ENCODE assay signal across 10 mouse cellular contexts in genomic region chr11:95645397-95646153, GRCm38 (mm10). TPM values are rescaled to one million over a fixed set of nuclear protein-coding genes. Genes with fewer than 3 reads are reported as not detected.
A peak's percentile ranks its signal among the peaks of the same experiment; 100 is the strongest.
DNase-seq lines count a peak whose midpoint lies in the region; ATAC-seq and TF ChIP-seq lines count a peak whose summit lies in the region.
"Had no signal": no experiment of that assay in that cellular context is flagged by ENCODE, and none has a peak within 500 bp of the region (broad histone marks: within the 10 kb centered on the region; RNA-seq: fewer than 3 reads in every experiment).

No protein-coding gene starts in this region.

- WGBS in heart, embryonic 12.5 days = 4% methylated on average over 36 of the region's 36 CpGs
- 3% methylated on average over 36 of the region's 36 CpGs for WGBS in forebrain, embryonic 16.5 days
- 3% methylated on average over 36 of the region's 36 CpGs for WGBS in midbrain, embryonic 14.5 days

- intact Hi-C loops in left cerebral cortex, postnatal 36 days (cut with DNase I) = no loop called here

- no peaks in the 10 kb centered on the region for H3K36me3 ChIP-seq in heart, embryonic 12.5 days
- no peaks in the 10 kb centered on the region for H3K36me3 ChIP-seq in ES-E14 (ENCODE audit: control insufficient read depth, insufficient read depth, low read length, poor library complexity, severe bottlenecking)
- H3K36me3 ChIP-seq in forebrain, embryonic 16.5 days (ENCODE audit: control insufficient read depth, insufficient read depth) = no peaks in the 10 kb centered on the region
- no peaks in the 10 kb centered on the region for H3K36me3 ChIP-seq in midbrain, embryonic 14.5 days (ENCODE audit: control insufficient read depth, insufficient read depth, low read length)

- peak overlapping the region; percentile 30 for H3K4me3 ChIP-seq in heart, embryonic 12.5 days
- H3K4me3 ChIP-seq in ES-E14 (ENCODE audit: insufficient read depth in 1 of 2, low read depth in 1 of 2, low read length in 2 of 2, poor library complexity in 1 of 2, severe bottlenecking in 1 of 2) = peak overlapping the region; percentile 52 to 54
- H3K4me3 ChIP-seq in forebrain, embryonic 16.5 days (replicated peaks; ENCODE audit: low read length) = no peak overlapping the region
- no peak overlapping the region for H3K4me3 ChIP-seq in midbrain, embryonic 14.5 days (replicated peaks; ENCODE audit: low read depth, low read length)

- no peaks in the 10 kb centered on the region for H3K9me3 ChIP-seq in heart, embryonic 12.5 days (replicated peaks)
- H3K9me3 ChIP-seq in ES-E14 (ENCODE audit: control insufficient read depth, insufficient read depth, low read depth, low read length) = no peaks in the 10 kb centered on the region
- H3K9me3 ChIP-seq in forebrain, embryonic 16.5 days (ENCODE audit: control insufficient read depth, low read length) = no peaks in the 10 kb centered on the region
- no peaks in the 10 kb centered on the region for H3K9me3 ChIP-seq in midbrain, embryonic 14.5 days (ENCODE audit: control insufficient read depth, low read length)

- in situ Hi-C loops in ES-E14 (cut with MboI; ENCODE audit: low sequenced_read_pairs in 2 of 2, unreplicated experiment in 2 of 2) = no loop called here

- H3K27me3 ChIP-seq in heart, embryonic 12.5 days (replicated peaks) = peaks cover 85% of the 10 kb centered on the region
- H3K27me3 ChIP-seq in forebrain, embryonic 16.5 days (replicated peaks; ENCODE audit: control insufficient read depth, insufficient read depth, low read length) = peaks cover 3% of the 10 kb centered on the region; the same call in 1 of the 2 replicates
- peaks cover 21% of the 10 kb centered on the region for H3K27me3 ChIP-seq in midbrain, embryonic 14.5 days (ENCODE audit: control insufficient read depth, insufficient read depth, low read length)

- H3K4me2 ChIP-seq in heart, embryonic 12.5 days = peak overlapping the region; percentile 60
- H3K4me2 ChIP-seq in forebrain, embryonic 16.5 days (ENCODE audit: low read length) = peak overlapping the region; percentile 14; the same call in 1 of the 2 replicates
- H3K4me2 ChIP-seq in midbrain, embryonic 14.5 days (ENCODE audit: low read length) = peak overlapping the region; percentile 36

- peaks cover 53% of the 10 kb centered on the region for H3K4me1 ChIP-seq in heart, embryonic 12.5 days (replicated peaks)
- H3K4me1 ChIP-seq in ES-E14 (ENCODE audit: control insufficient read depth in 2 of 2, insufficient read depth in 2 of 2, low read length in 2 of 2, poor library complexity in 1 of 2) = peaks cover 4 to 28% of the 10 kb centered on the region in 2 experiments; a peak in 3 of 4 replicates
- peaks cover 36% of the 10 kb centered on the region for H3K4me1 ChIP-seq in forebrain, embryonic 16.5 days (replicated peaks; ENCODE audit: control insufficient read depth, insufficient read depth, low read length)
- H3K4me1 ChIP-seq in midbrain, embryonic 14.5 days (ENCODE audit: control insufficient read depth, insufficient read depth, low read length) = peaks cover 10% of the 10 kb centered on the region

- ATAC-seq in heart, embryonic 12.5 days (ENCODE audit: insufficient number of reproducible peaks, low FRiP score) = no peak
- ATAC-seq in forebrain, embryonic 16.5 days = no peak
- no peak for ATAC-seq in midbrain, embryonic 14.5 days (ENCODE audit: low FRiP score, low TSS enrichment)

- no peak overlapping the region for H3K27ac ChIP-seq in heart, embryonic 12.5 days (ENCODE audit: poor library complexity, severe bottlenecking)
- H3K27ac ChIP-seq in ES-E14 (ENCODE audit: insufficient read depth, low read depth, low read length, poor library complexity, severe bottlenecking) = no peak overlapping the region
- H3K27ac ChIP-seq in forebrain, embryonic 16.5 days (ENCODE audit: low read length) = no peak overlapping the region
- no peak overlapping the region for H3K27ac ChIP-seq in midbrain, embryonic 14.5 days (replicated peaks; ENCODE audit: low read depth, low read length)

- DNase-seq in heart, adult 9 months (ENCODE audit: low spot score in 2 of 2) = no peak
- DNase-seq in ES-E14 (ENCODE audit: low read depth, low spot score) = no peak
- DNase-seq in midbrain, embryonic 14.5 days = peak; percentile 49
- no peak for DNase-seq in left cerebral cortex, postnatal 36 days (ENCODE audit: low spot score in 2 of 2)
- DNase-seq in thymus, postnatal 36 days = no peak
- no peak for DNase-seq in ovary, postnatal 14 days (ENCODE audit: low spot score)
- DNase-seq: heart, adult 11 months had no signal

- H3K9ac ChIP-seq in heart, embryonic 12.5 days = 0 out of 2 replicates have a peak overlapping the region, but pooled peaks have one; percentile 10
- H3K9ac ChIP-seq in ES-E14 (ENCODE audit: insufficient read depth, low read depth, low read length, poor library complexity, severe bottlenecking) = peak overlapping the region; percentile 38
- peak overlapping the region; percentile 42 for H3K9ac ChIP-seq in forebrain, embryonic 16.5 days (replicated peaks; ENCODE audit: low read depth, low read length)
- 0 out of 2 replicates have a peak overlapping the region, but pooled peaks have one; percentile 12 for H3K9ac ChIP-seq in midbrain, embryonic 14.5 days (replicated peaks; ENCODE audit: low read length)

TF ChIP-seq in ES-E14, 5 proteins besides CTCF, POLR2A, EP300 and RAD21:
- TF ChIP-seq CHD2 (IDR thresholded peaks at IDR 0.05; ENCODE audit: low read depth, low read length) (no peak), HCFC1 (IDR thresholded peaks at IDR 0.05; ENCODE audit: borderline replicate concordance, insufficient read depth, low read length) (no peak), ZNF384 (IDR thresholded peaks at IDR 0.05; ENCODE audit: low read depth, low read length) (no peak), MAFK (IDR thresholded peaks at IDR 0.05; ENCODE audit: insufficient read depth, low read depth, low read length) (no peak), ZC3H11A (IDR thresholded peaks at IDR 0.05; ENCODE audit: borderline replicate concordance, low read depth, low read length) (no peak)

RNA-seq across cellular contexts. Expression of gene Phb, which starts 21.2 kb away (rescaled TPM):
- polyA plus RNA-seq in heart, embryonic 12.5 days (2016; fragmentation: Nextera tagmentation; extraction: Ambion mirVana) = 260 and 286 TPM in 2 replicates
- 693 and 831 TPM in 2 replicates for total RNA-seq in ES-E14 (2012; rRNA removed)
- polyA plus RNA-seq in forebrain, embryonic 16.5 days (2015; fragmentation: Nextera tagmentation; extraction: Ambion mirVana) = 182 and 185 TPM in 2 replicates
- polyA plus RNA-seq in midbrain, embryonic 14.5 days (2014; fragmentation: Nextera tagmentation; extraction: Ambion mirVana) = 183 and 207 TPM in 2 replicates
- 10 to 100 TPM; 67.1 to 85.8 TPM for total RNA-seq in left cerebral cortex, postnatal 36 days (2021)

RNA-seq across cellular contexts. Expression of gene Ngfr, which starts 58.0 kb away (rescaled TPM):
- polyA plus RNA-seq in heart, embryonic 12.5 days (2016; fragmentation: Nextera tagmentation; extraction: Ambion mirVana) = 3.9 and 5.0 TPM in 2 replicates
- total RNA-seq in ES-E14 (2012; rRNA removed) = 19.9 and 26.1 TPM in 2 replicates
- polyA plus RNA-seq in forebrain, embryonic 16.5 days (2015; fragmentation: Nextera tagmentation; extraction: Ambion mirVana) = 8.2 and 8.7 TPM in 2 replicates
- 8.4 and 13.7 TPM in 2 replicates for polyA plus RNA-seq in midbrain, embryonic 14.5 days (2014; fragmentation: Nextera tagmentation; extraction: Ambion mirVana)
- 1 to 10 TPM in 1 of 2 experiments, under 1 TPM in 1; 0.74 to 1.7 TPM for total RNA-seq in left cerebral cortex, postnatal 36 days (2021)
- total RNA-seq: megakaryocyte-erythroid progenitor cell, adult 5-6 weeks had no signal

Comparison
In these comparisons a context has a peak if more than half of its experiments do, and no peak if none do; other contexts are left out.
1. H3K4me3 ChIP-seq: peak in heart, embryonic 12.5 days (single experiment) and ES-E14 (2 of 2); none in forebrain, embryonic 16.5 days (single experiment) and midbrain, embryonic 14.5 days (single experiment).
2. Peak in every context shown above with its lines, with median percentiles within 50 percentile points of each other: H3K4me2 ChIP-seq and H3K9ac ChIP-seq.